Mouse (Mus musculus): ENCODE results near the gene Tcp11l1.

DNA sequence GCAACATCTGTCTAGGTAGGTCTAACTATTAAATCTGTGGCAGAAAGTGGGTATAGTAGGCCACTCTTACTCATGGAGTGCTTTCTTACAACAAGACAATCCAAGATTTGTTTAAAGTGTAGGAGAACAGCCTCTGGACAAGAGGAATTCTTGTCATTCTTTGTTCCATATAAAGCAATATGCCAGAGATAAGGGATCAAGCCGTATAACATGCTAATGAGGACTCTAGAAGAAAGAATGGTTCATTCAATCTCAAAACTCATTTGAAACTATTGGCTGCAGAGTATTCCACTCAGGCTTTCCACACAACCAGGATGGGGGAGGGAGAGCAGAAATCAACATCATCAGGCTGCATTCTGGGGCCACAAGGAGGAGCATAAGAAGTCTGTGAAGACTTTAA, 15.4 kb upstream of the Tcp11l1 start:
- no peak for TF ChIP-seq POLR2A (IDR thresholded peaks at IDR 0.05; ENCODE audit: borderline replicate concordance, extremely low read depth, insufficient read depth, insufficient read length, poor library complexity, severe bottlenecking)
- TF ChIP-seq CTCF (IDR thresholded peaks at IDR 0.05; ENCODE audit: borderline replicate concordance, extremely low read depth, insufficient read depth, insufficient read length) = no peak
